Mouse (Mus musculus): Measurements from ENCODE around the gene Mgarp.
A peak's percentile ranks its signal among the peaks of the same experiment; 100 is the strongest.
"Not testable (repeated sequence)": the region's sequence is repeated elsewhere in the genome, so short reads cannot be mapped to it uniquely, and the experiment has no call there.

Mgarp gene

GRCm38 (mm10) chr3:51395461-51396145 is 935 bp downstream of the Mgarp start:
- no peak for DNase-seq

- no peak for DNase-seq
Observed at GRCm38 (mm10) chr3:51394881-51395280, 1.7 kb downstream of the Mgarp start.

GRCm38 (mm10) chr3:51393651-51394050 is 2.9 kb downstream of the Mgarp start:
- no peak for DNase-seq

GRCm38 (mm10) chr3:51393018-51393417 is 3.5 kb downstream of the Mgarp start:
- not testable (repeated sequence) for DNase-seq

- DNase-seq: no peak
Observed at GRCm38 (mm10) chr3:51391591-51391990, 4.9 kb downstream of the Mgarp start.

GRCm38 (mm10) chr3:51391095-51391494 is 5.4 kb downstream of the Mgarp start:
- no peak for DNase-seq

GRCm38 (mm10) chr3:51388904-51389303 is 7.6 kb downstream of the Mgarp start:
- no peak for DNase-seq

GRCm38 (mm10) chr3:51387868-51388381 is 8.6 kb downstream of the Mgarp start:
- no peak for DNase-seq

- no peak for DNase-seq
Observed at GRCm38 (mm10) chr3:51387134-51387451, 9.4 kb downstream of the Mgarp start.

- DNase-seq: no peak
Observed at GRCm38 (mm10) chr3:51386441-51387133, 10.0 kb downstream of the Mgarp start.

GRCm38 (mm10) chr3:51383409-51383808 is 13.1 kb downstream of the Mgarp start:
- DNase-seq: no peak

GRCm38 (mm10) chr3:51380660-51381014 is 15.9 kb downstream of the Mgarp start:
- no peak for DNase-seq

- DNase-seq: no peak
Observed at GRCm38 (mm10) chr3:51379786-51380659, 16.5 kb downstream of the Mgarp start.

- no peak for DNase-seq
Observed at GRCm38 (mm10) chr3:51378665-51378946, 17.9 kb downstream of the Mgarp start.

GRCm38 (mm10) chr3:51377878-51378664 is 18.5 kb downstream of the Mgarp start:
- peak in 1 of 2 experiments; percentile 30 for DNase-seq

- peak in 1 of 2 experiments; percentile 68 for DNase-seq
Observed at GRCm38 (mm10) chr3:51375307-51376265, 21.0 kb downstream of the Mgarp start.

GRCm38 (mm10) chr3:51373544-51373943 is 23.0 kb downstream of the Mgarp start:
- no peak for DNase-seq

GRCm38 (mm10) chr3:51372883-51373282 is 23.7 kb downstream of the Mgarp start:
- no peak for DNase-seq

GRCm38 (mm10) chr3:51371826-51372225 is 24.7 kb downstream of the Mgarp start:
- no peak for DNase-seq

- no peak for DNase-seq
Observed at GRCm38 (mm10) chr3:51368011-51368410, 28.5 kb downstream of the Mgarp start.

GRCm38 (mm10) chr3:51366926-51367325 is 29.6 kb downstream of the Mgarp start:
- DNase-seq: no peak

GRCm38 (mm10) chr3:51365517-51365882 is 31.0 kb downstream of the Mgarp start:
- no peak for DNase-seq

Measured in lung, postnatal 4 days (tissue).